Mouse (Mus musculus): ENCODE measurements at regions not wholly inside any gene's neighbourhood (a gene's known extent, or its start where the extent isn't known, plus 50 kb on each side); places are given as distances from the start of the nearest gene placed in this dataset.

GRCm38 (mm10) chr8:115560985-115561916, 146.3 kb downstream of the Maf start:
- Histone ChIP-seq H3K4me1 (ENCODE audit: control insufficient read depth in 1 of 2, insufficient read depth in 2 of 2, low read length in 2 of 2) (no peaks in the 10 kb centered on the region), H3K9me3 (replicated peaks; ENCODE audit: insufficient read depth, low read length) (no peaks in the 10 kb centered on the region), H3K27me3 (ENCODE audit: control insufficient read depth in 1 of 2, insufficient read depth in 2 of 2, low read length in 2 of 2) (no peaks in the 10 kb centered on the region), H3K79me2 (ENCODE audit: control insufficient read depth, insufficient read depth, low read length, poor library complexity) (no peaks in the 10 kb centered on the region), H3K36me3 (ENCODE audit: control insufficient read depth in 1 of 2, insufficient read depth in 2 of 2, low read length in 2 of 2) (no peaks in the 10 kb centered on the region), H3K9ac (ENCODE audit: control insufficient read depth, low read depth, low read length, poor library complexity, severe bottlenecking) (no peak overlapping the region), H3K27ac (ENCODE audit: control insufficient read depth, low read depth, low read length) (no peak overlapping the region), H3K4me3 (ENCODE audit: control insufficient read depth in 1 of 2, insufficient read depth in 1 of 2, low read depth in 2 of 2, low read length in 2 of 2) (no peak overlapping the region)
- DNase-seq (ENCODE audit: low read depth, low spot score) = no peak
- TF ChIP-seq CTCF (IDR thresholded peaks at IDR 0.05 in 2 of 3, conservative IDR thresholded peaks at IDR 0.05 in 1 of 3; ENCODE audit: control insufficient read depth in 1 of 3, insufficient read depth in 1 of 3, low read depth in 2 of 3, low read length in 3 of 3, poor library complexity in 1 of 3, severe bottlenecking in 1 of 3) (no peak), GATA1 (IDR thresholded peaks at IDR 0.05; ENCODE audit: low read depth, low read length) (no peak), MAX (IDR thresholded peaks at IDR 0.05; ENCODE audit: low read length) (no peak), TAL1 (IDR thresholded peaks at IDR 0.05; ENCODE audit: low read length) (no peak), ZKSCAN1 (IDR thresholded peaks at IDR 0.05; ENCODE audit: low read depth, low read length) (no peak), CHD1 (IDR thresholded peaks at IDR 0.05; ENCODE audit: low read depth, low read length) (no peak), POLR2A (IDR thresholded peaks at IDR 0.05; ENCODE audit: control insufficient read depth in 1 of 2, insufficient read depth in 1 of 2, low read depth in 1 of 2, low read length in 2 of 2, poor library complexity in 1 of 2) (no peak), JUND (IDR thresholded peaks at IDR 0.05; ENCODE audit: low read depth, low read length) (no peak), NRF1 (IDR thresholded peaks at IDR 0.05; ENCODE audit: insufficient read depth, low read depth, low read length, poor library complexity, severe bottlenecking) (no peak), POLR2AphosphoS5 (IDR thresholded peaks at IDR 0.05; ENCODE audit: borderline replicate concordance, low read depth, low read length) (no peak), SIN3A (IDR thresholded peaks at IDR 0.05; ENCODE audit: low read length) (no peak)

GRCm38 (mm10) chr8:115555452-115555851, 152.1 kb downstream of the Maf start:
- Histone ChIP-seq H3K4me3 (ENCODE audit: control insufficient read depth in 1 of 2, insufficient read depth in 1 of 2, low read depth in 2 of 2, low read length in 2 of 2) (no peak overlapping the region), H3K9ac (ENCODE audit: control insufficient read depth, low read depth, low read length, poor library complexity, severe bottlenecking) (no peak overlapping the region), H3K36me3 (ENCODE audit: control insufficient read depth in 1 of 2, insufficient read depth in 2 of 2, low read length in 2 of 2) (no peaks in the 10 kb centered on the region), H3K4me1 (ENCODE audit: control insufficient read depth in 1 of 2, insufficient read depth in 2 of 2, low read length in 2 of 2) (no peaks in the 10 kb centered on the region), H3K27ac (ENCODE audit: control insufficient read depth, low read depth, low read length) (no peak overlapping the region), H3K27me3 (ENCODE audit: control insufficient read depth in 1 of 2, insufficient read depth in 2 of 2, low read length in 2 of 2) (no peaks in the 10 kb centered on the region), H3K9me3 (replicated peaks; ENCODE audit: insufficient read depth, low read length) (no peaks in the 10 kb centered on the region), H3K79me2 (ENCODE audit: control insufficient read depth, insufficient read depth, low read length, poor library complexity) (no peaks in the 10 kb centered on the region)
- DNase-seq (ENCODE audit: low read depth, low spot score) = no peak
- TF ChIP-seq ZKSCAN1 (IDR thresholded peaks at IDR 0.05; ENCODE audit: low read depth, low read length) (no peak), MXI1 (IDR thresholded peaks at IDR 0.05; ENCODE audit: low read depth, low read length) (no peak), HCFC1 (IDR thresholded peaks at IDR 0.05; ENCODE audit: low read depth, low read length) (no peak), MYC (IDR thresholded peaks at IDR 0.05; ENCODE audit: low read depth, low read length) (no peak), GATA1 (IDR thresholded peaks at IDR 0.05; ENCODE audit: low read depth, low read length) (no peak), ZMIZ1 (IDR thresholded peaks at IDR 0.05; ENCODE audit: low read depth, low read length) (no peak), CHD1 (IDR thresholded peaks at IDR 0.05; ENCODE audit: low read depth, low read length) (no peak), RAD21 (IDR thresholded peaks at IDR 0.05; ENCODE audit: low read depth, low read length) (no peak), CTCF (IDR thresholded peaks at IDR 0.05 in 2 of 3, conservative IDR thresholded peaks at IDR 0.05 in 1 of 3; ENCODE audit: control insufficient read depth in 1 of 3, insufficient read depth in 1 of 3, low read depth in 2 of 3, low read length in 3 of 3, poor library complexity in 1 of 3, severe bottlenecking in 1 of 3) (no peak), CHD2 (IDR thresholded peaks at IDR 0.05; ENCODE audit: low read length) (no peak)

Measured in MEL (cell line).